Mouse (Mus musculus) gastrocnemius, postnatal 25 days (tissue): ENCODE measurements at regions not wholly inside any gene's neighbourhood (a gene's known extent, or its start where the extent isn't known, plus 50 kb on each side); places are given as distances from the start of the nearest gene placed in this dataset.
A peak's percentile ranks its signal among the peaks of the same experiment; 100 is the strongest.

Source experiments
- DNase-seq: peaks from one replicate; pipeline ENCODE4 v3.0.0; 2022

- peak; percentile 7 for DNase-seq
These were observed 71.3 kb downstream of the Gm6760 start for GRCm38 (mm10) chrX:64080717-64081116.

- no peak for DNase-seq
These were observed 93.6 kb downstream of the Gm6760 start for GRCm38 (mm10) chrX:64058389-64058788.

- DNase-seq = no peak
These were observed 95.2 kb downstream of the Gm6760 start for GRCm38 (mm10) chrX:64056776-64057175.
